Mouse (Mus musculus): ENCODE measurements around the gene Ddc.

Ddc gene

DNA sequence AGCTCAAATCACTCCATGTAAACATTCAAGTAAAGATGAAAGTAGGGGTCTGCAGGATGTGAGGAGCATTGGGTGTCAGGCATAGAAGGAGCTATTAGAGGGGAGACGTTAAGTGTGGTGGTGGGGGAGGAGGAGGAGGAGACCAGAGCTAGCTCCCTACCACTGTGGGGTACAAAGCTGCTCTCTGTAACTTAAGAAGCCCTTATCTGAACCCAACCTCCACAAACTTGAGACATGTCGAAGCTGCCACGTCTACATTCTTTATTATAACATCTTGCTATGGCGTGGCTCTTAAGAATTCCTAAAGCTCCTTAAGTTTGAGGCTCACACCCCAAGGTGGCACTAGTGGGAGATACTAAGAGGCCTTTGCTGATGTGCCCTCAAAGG lies 20.1 kb downstream of the Ddc start:
- DNase-seq (ENCODE audit: low spot score in 2 of 2): no peak

DNA sequence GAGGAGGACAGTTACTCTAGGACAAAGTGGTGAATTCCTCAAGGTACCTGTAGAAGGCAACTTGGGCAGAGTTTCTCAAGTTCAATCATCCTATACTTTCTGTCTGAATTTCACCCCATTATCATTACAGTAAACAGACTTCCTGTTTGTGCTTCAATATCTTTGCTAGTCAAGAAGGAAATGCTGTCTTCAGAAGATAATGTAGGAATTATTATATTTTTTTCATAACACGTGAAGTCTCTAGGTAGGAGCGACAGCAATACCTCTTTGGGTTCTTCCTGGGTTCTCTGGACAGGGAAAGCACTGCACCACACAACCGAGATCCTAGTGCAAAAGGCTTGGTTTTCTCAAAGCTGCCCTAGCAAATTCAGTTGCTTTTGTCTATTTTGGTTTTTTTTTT lies 21.6 kb downstream of the Ddc start:
- no peak for DNase-seq (ENCODE audit: low spot score in 2 of 2)

DNA sequence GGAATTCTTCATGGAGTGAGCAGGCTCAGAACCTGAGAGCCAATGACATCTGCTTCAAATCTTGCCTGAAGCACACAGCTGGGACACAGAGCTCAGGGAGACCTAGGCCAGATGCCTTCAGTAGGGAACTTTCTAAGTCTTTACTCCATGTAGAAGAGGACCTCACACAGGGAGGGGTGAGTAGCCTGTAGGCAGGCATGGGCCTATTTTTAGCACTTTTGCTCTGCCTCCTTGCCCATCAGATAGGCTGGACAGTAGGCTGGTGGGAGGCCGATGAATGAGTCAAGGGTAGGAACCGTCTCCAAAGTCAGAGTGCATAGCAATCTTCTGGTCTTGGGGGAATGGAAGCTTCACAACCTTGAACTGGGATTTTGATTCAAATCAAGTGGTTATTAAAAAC lies 22.7 kb downstream of the Ddc start:
- no peak for DNase-seq (ENCODE audit: low spot score in 2 of 2)

DNA sequence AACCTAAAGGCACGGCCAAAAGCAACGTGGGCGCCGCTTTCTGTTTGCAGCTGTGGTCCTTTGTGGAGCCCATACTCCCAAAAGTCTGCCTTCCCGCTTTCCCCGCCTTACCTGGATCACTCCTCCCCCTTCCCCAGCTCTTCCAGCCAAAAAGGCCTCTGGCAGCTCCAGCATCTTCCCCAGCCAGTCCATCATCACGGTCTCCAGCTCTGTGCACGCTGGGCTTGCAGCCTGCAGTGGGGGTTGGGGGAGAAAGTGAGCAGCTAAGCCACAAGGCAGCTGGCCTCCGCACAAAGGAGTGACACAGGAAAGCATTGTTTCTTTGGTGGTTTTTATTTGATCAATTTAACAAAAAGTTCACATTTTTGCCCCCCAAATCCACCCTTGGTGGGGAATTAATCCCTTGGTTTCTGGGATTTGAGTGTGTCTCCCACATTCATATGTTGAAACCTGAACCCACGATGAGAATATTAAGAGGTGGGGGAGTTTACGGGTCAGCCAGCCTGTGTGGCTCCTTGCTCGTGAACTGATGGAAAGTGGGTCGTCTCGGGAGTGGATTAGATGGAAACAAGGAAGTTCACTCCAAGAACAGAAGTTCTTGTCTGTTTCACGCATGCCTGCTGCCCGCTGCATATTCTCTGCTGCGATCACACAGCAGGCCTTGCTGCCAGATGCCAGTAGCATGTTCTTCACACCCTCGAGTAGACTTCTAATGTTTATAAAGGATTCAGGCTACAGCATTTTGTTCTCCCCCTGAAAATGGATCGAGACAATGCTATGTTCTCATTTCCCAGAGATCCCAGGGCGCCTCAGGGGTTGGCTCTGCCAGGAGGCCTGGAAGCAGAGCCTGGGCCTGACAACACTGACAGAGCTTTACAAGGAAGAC lies 24.7 kb downstream of the Ddc start:
- no peak for DNase-seq (ENCODE audit: low spot score in 2 of 2)

DNA sequence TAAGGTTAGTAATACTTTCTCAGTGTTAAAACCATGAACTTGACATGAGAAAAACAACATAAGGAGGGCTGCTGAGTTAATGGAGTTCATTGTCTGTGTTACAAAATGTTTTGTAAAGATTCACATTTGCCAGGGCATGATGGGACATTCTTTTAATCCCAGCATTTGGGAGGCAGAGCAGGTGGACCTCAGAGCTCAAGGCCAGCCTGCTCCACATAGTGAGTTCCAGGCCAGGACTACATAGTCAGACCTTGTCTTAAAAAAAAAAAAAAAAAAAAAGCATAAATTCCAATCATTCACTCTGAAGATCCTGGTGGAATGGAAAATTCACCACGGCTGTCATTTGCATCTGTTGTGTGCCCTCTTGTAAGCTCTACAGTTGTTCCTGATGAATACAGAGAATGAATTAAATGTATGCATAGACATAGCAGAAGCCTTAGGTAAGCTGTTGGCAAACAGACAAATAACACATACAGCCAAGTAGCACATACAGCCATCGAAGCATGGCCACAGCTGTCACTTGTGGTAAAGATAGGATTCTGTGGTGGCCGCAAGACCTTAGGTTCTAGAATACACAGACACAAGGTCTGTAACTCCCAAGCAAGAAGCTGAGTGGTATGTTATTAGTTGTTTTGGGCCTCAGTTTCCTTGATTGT lies 25.7 kb downstream of the Ddc start:
- DNase-seq (ENCODE audit: low spot score in 2 of 2): no peak

DNA sequence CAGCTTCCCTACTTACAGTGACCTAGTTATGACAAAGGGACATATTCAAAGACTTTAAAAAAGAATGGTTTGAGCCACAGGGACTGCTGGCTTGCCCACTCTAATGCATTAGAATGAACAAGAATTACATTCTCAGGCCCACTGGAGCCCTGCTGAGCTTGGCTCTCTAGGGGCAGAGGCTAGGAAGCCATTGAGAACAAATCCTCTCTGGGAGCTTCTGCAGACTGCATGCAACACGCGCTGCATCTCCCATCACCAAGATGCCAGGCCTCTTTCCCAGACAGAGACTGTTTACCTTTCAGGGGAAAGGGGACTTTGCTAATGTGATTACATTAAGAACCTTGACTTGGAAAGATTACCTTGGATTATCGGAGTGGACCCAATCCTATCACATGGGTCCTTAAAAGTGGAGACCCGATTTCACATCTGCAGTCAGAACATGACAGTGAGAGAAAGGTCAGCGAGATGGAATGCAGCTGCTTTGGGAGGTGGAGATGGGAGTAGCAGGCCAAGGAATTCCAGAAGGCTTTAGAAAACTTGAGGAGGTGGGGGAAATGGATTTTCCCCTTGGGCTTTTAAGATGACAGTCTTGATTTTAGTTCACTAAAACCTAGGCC lies 26.6 kb downstream of the Ddc start:
- no peak for DNase-seq (ENCODE audit: low spot score in 2 of 2)

DNA sequence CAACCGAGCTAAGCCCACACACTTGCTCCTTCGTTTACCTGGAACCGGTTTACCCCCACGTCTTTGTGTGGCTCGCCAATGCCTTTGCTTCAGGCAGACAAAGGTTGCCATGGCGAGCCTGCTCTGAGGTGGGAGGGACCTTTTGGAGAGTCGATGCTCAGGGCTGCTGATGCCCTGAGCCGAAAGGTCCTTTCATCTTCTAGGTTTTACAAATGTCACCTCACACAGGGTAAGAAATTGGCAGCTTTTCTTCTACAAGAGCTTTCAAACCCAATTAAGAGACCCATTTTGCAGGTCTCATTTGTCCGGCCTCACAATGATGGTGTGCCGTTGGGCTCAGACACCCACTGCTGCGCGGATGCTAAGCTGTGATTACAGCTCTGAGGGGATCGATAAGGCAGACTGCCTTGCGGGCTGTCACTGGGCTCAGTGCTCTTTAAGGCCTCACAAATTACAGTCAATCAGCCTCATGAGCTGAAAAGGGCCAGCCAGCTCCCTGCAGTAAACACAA lies 29.9 kb downstream of the Ddc start:
- DNase-seq (ENCODE audit: low spot score in 2 of 2): no peak

DNA sequence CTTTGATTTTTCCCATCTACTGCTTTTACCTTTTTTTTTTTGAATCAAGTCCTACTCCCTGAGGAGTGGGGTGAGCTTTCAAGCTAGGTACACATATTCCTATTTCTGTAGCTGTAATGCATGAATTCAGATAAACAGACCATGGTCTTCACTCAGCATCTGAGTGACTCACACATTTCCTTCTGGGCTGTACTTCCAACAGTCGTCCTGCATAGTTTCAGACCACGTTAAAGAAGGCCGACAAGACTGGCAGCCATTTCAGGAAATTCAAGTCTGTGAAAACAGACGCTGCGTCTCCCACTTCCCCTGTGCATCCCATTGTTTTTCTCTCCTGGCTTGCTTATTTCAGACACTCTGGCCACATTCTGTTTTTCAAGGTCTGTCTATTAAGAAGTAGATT lies 31.2 kb downstream of the Ddc start:
- no peak for DNase-seq (ENCODE audit: low spot score in 2 of 2)

DNA sequence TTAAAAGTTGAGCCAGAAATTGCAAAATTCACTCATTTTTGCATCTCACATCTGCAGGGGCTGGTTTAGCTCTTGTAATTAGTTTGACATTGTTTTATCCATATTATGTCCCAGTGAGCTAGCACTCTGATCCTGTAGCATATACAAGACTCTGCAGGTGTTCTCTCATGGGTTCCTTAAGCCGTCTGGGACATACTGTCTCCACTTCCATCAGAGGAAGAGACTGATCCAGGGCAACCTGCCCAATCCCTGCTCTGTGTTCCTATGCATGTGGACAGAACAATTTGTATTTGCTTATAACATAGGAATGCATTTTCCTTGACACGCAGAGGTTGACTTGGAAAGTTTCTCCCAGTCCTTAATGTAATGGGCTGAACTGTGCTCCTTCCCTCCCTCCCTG lies 32.8 kb downstream of the Ddc start:
- DNase-seq (ENCODE audit: low spot score in 2 of 2): no peak

DNA sequence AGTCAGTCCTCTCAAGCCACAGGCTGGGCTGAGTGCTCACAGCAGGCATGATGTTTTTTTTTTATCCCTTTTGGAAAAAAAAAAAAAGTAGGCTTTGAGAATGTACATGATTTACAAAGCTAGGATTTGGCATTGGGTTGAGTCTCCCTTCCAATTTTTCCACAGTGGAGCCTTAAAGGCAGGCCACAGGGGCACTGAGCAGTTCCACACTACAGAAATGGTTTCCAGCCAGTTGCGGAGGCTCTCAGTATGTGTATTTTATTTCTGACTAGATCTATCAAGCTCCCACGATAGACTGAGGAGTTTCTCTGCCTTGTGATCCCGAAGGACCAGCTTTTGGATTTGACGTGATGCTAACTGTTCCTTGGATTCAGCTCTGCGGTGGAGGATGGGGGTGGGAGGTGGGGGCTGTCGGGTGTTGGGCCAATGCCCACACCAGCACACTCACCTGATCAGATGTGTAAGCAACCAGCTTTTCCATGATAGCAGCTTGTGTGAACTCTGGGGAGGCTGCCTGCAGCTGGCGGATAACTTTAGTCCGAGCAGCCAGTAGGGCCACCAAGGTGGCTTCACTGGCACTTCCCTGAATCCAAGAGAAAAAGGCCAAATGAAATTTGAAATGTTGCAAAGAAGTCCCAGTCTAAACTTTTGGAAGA lies 33.4 kb downstream of the Ddc start:
- no peak for DNase-seq (ENCODE audit: low spot score in 2 of 2)

DNA sequence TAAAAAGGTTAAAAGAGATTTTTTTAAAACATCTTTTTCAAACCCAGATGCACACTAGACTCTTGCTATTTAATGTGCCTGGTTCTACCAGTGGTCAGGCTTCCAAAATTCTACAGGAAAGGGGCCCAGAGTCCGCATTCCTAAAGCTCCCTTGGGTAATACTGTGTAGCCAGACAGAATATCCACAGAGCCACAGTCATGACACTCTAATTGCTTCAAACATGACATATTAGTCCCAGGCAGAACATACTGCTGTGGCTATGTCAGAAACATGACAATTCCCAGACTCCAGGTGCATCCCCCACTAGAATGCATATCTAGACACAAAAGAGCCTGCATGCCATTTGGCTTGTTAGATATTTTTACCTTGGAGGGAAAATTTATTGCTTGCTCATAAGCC lies 35.4 kb downstream of the Ddc start:
- DNase-seq (ENCODE audit: low spot score in 2 of 2): no peak

DNA sequence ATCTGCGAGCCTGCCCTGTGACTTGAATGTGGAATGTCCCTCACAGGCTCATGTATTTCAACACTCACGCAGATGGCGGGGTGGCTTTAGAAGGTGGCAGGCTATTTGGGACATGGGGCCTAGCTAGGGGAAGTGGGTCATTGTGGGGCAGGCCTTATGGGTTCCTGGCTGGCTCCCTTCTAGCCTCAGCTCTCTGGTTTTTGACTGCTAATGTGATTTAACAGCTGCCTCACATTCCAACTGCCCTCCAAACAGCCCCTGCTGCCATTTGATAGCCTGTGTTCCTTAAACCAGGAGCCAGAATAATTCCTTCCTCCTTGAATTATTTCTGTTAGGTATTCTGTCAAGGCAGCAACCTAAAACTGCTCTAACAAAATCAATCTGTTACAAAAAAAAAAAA lies 41.0 kb downstream of the Ddc start:
- DNase-seq (ENCODE audit: low spot score in 2 of 2): no peak

DNA sequence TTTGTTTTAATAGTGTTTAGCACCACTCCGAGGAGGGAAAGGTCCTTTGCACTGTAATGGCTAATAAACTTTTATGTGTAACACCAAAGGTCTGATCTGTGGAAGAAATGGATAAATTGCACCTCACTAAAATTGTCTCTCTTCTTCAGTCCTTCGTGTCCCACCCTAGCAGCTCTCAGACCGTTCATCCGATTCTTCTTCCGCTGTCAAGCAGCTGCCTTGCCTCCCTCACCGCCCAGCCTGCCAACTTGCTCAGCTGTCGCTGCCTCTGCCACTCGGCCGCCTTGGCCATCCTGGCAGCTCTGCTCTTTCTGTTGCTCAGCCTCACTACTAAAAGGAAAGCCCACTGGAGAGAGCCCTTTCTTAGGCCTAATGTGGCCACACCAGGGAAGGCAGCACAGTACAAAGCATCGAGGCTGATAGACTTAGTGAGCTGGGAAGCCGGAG lies 42.2 kb downstream of the Ddc start:
- DNase-seq (ENCODE audit: low spot score in 2 of 2): peak in 1 of 2 experiments; percentile 20

DNA sequence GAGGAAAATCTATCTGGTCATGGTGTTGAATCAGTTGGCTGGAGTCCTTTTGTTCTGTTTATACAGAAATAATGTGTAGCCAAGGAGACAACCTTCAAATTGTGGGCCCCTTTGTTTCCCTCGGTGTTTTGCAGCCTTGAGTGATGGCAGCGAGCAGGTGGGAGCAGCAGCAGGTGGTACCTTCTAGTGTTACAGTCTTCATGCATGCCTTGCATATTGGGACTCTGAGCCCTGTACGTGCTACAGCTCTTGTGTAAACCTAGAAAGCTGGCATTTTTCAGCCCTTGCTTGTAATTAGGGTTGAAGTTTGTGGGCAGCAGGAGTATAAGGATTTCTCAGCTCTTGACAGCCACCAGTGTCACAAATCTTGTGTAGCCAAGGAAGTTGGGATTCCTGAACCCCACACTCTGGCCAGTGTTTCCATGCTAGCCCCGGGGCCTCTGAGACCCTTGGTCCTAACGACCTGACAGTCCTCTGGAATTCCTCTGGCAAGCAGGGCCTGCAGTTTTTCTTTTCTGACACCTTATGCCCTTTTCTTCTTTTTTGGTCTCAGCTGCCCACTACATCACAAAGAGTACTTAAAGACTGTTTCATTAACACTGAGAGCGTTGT lies 42.8 kb downstream of the Ddc start:
- no peak for DNase-seq (ENCODE audit: low spot score in 2 of 2)

DNA sequence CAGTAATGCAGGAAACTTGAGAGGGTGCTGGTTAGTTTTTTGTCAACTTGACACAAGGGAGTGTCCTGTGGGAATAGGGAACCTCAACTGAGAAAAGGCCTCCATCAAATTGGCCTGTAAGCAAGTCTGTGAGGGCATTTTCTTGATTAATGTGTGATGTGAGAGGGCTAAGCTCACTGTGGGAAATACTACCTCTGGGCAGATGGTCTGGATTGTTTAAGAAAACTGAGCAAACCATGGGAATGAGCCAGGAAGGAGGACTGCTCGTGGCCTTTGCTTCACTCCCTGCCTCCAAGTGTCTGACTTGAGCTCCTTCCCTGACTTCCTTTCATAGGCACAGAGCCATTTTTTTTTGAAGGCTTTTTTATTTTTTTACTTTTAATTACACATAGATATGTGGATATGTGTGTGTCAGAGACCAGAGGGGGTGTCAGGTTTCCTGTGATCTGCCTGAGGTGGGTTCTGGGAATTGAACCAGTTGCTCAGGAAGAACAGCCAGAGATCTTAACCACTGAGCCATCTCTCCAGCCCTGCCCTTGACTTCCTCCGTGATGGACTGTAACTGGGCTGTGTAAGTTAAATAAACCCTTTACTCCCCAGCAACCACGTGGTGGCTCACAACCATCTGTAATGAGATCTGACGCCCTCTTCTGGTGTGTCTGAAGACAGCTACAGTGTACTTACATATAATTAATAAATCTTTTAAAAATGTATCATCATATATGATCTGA lies 44.0 kb downstream of the Ddc start:
- no peak for DNase-seq (ENCODE audit: low spot score in 2 of 2)

DNA sequence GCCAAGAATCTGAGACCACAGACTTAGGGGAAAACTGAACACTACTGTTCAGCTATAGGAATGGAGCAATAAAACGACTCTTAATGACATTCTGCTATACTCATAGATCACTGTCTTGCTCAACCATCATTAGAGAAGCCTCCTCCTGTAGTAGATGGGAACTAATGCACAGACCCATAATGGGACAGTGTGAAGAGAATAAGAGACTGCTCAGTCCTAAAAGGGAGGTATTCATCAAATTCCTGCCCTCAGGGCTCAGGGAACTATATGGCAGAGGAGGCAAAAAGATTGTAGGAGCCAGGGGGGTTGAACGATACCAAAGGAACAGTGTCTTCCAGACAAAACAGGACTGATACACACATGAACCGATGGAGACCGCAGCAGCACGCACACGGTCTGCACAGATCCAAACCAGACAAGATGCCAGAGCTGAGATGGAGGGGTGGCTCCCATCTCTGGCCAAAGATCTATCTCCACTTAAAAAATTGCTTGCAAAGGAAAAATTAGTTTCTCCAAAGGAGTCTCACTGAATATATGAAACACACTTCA lies 45.9 kb downstream of the Ddc start:
- DNase-seq (ENCODE audit: low spot score in 2 of 2): no peak

DNA sequence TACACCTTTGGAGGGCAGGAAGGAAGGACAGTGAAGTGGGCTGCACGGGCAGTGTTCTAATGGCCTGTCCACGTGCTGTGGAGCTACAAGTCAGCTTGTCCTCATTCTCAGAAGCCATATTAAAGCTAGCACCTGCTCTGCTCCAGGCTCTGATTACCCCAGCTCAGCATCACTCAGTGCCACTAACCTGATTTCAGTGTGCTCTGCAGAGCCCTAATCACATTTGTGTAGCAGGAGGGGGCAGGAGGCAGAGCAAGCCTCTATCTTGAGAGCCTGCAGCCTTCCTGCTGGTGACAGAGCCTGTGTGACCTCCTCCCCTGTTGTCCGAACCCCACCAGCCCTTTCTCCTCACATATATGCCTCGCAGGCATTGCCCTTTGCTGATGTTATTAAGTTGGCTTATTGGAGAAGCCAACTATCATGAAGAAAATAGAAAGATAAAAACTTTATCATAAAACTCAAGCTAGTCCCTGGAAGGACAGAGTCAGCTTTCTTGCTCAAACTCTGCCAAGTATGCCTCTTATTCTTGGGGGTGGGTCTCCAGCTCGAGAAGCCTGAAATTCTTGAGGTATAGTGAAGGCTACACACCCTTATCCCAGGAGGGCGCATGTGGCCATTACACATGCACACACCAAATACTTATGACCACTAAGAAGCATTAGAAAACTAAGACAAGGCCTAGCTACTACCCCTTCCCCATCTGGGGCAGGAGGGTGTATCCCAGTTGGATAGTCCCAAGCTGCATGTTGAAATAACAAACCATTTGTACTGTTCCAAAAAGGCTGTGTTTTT lies 47.3 kb downstream of the Ddc start:
- DNase-seq (ENCODE audit: low spot score in 2 of 2): no peak

DNA sequence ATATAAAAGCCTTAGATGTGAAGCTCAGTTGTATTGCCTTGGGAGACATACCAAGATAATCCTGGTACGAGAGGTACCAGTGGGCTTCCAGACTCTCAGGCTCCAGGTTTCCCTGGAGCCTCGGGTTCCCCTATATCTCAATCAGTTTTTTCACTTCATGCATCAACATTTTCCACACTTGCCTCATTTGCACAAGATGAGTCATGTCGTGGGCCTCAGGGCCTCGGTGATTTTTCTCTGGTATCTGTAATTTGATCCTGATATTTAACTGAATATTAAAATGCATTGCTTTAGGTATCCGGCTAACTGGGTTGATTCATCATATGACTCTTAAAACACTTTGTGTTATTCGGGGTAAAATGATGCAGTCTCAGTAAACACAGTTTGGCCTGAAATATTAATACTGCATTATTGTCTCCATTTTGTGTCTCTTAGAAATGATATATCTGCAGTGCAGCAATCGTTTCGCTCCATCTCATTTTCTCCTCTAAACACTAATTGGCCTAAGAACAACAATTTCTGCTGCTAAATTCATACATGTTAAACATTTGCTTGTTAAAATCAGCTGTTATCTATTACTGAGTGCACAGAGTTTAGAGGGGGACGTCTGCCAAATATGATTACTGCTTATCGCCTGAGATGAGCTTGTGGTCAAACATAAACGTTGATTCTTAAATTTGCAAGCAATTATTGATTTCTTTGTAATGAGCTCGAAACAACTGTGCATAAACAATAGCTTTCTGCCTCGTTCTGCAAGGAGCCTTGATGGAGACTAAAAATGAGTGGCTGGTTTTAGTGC lies 48.2 kb downstream of the Ddc start:
- DNase-seq (ENCODE audit: low spot score in 2 of 2): no peak

DNA sequence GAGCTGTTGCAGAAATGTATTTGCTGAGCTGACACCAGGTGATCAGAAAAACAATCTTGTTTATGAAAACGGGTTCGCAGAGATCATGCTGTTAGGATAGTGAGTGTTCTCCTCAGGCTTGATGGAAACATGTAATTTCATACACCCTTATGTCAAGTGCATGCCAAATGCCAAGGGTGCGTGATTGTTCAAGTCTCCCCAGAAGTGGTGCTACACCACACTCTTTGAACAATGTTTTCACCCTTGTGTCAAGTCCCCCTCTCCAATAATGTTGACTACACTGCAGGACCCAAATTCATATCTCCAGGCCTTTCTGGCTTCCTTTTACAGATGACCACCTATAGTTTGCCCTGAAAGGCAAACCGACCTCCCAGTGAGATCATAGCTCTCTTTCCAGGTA lies 49.5 kb downstream of the Ddc start:
- DNase-seq (ENCODE audit: low spot score in 2 of 2): no peak
